19 mouse cellular contexts compared by ENCODE assay signal in the genomic region with DNA sequence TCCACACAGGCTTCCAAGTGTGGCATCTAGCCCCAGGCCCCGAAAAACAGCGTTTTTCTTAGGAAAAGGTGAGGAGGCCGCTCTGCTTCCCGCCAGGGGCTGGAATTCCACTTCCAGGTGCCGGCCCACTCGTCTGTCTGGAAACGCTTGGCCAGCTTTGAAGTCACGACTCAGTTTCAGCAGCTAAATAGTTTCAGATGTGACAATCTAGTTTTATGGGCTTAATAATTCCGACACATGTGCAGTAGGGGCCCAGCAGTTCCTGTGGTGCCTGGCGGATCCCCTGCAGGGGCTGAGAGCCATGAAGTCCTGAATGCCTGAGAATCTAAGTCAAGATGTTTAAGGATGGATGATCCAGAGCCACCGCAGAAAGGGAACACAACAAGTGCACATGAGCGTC. TPM values are rescaled to one million over a fixed set of nuclear protein-coding genes. Genes with fewer than 3 reads are reported as not detected.
DNase-seq lines count a peak whose midpoint lies in the region; ATAC-seq lines count a peak whose summit lies in the region.
"Had no signal": no experiment of that assay in that cellular context is flagged by ENCODE, and none has a peak within 500 bp of the region (broad histone marks: within the 10 kb centered on the region; RNA-seq: fewer than 3 reads in every experiment).

No protein-coding gene starts in this region.

- peak overlapping the region; percentile 5; the same call in 1 of the 2 replicates for H3K27ac ChIP-seq in hindbrain, embryonic 12.5 days
- no peak overlapping the region for H3K27ac ChIP-seq in hindbrain, embryonic 13.5 days
- peak overlapping the region; percentile 66 for H3K27ac ChIP-seq in embryonic facial prominence, embryonic 15.5 days (replicated peaks)
- H3K27ac ChIP-seq in neural tube, embryonic 11.5 days (ENCODE audit: low read depth, low read length) = peak overlapping the region; percentile 67
- H3K27ac ChIP-seq: forebrain, embryonic 15.5 days; left cerebral cortex, adult 2 months; liver, embryonic 15.5 days; midbrain, embryonic 12.5 days had no signal

- H3K36me3 ChIP-seq in hindbrain, embryonic 12.5 days = no peaks in the 10 kb centered on the region
- H3K36me3 ChIP-seq in hindbrain, embryonic 13.5 days = no peaks in the 10 kb centered on the region
- H3K36me3 ChIP-seq in embryonic facial prominence, embryonic 15.5 days = no peaks in the 10 kb centered on the region
- no peaks in the 10 kb centered on the region for H3K36me3 ChIP-seq in neural tube, embryonic 11.5 days (ENCODE audit: control insufficient read depth, insufficient read depth, low read length)
- H3K36me3 ChIP-seq: forebrain, embryonic 15.5 days; liver, embryonic 15.5 days; midbrain, embryonic 12.5 days had no signal

- 0 out of 2 replicates have a peak, but pooled peaks cover 3% of the 10 kb centered on the region for H3K4me1 ChIP-seq in hindbrain, embryonic 12.5 days
- 0 out of 2 replicates have a peak, but pooled peaks cover 8% of the 10 kb centered on the region for H3K4me1 ChIP-seq in hindbrain, embryonic 13.5 days (replicated peaks)
- peaks cover 49% of the 10 kb centered on the region for H3K4me1 ChIP-seq in embryonic facial prominence, embryonic 15.5 days
- no peaks in the 10 kb centered on the region for H3K4me1 ChIP-seq in neural tube, embryonic 11.5 days (ENCODE audit: control insufficient read depth, insufficient read depth, low read length)
- H3K4me1 ChIP-seq: liver, embryonic 15.5 days; midbrain, embryonic 12.5 days had no signal

- DNase-seq in embryo, embryonic 9.5 days (ENCODE audit: extremely low spot score) = peak; percentile 37
- peak; percentile 39 for DNase-seq in neural tube, embryonic 11.5 days (ENCODE audit: low spot score)
- no peak for DNase-seq in ovary, postnatal 10 days (ENCODE audit: low spot score)
- DNase-seq in left cerebral cortex, adult 8-10 months (ENCODE audit: low spot score in 2 of 2) = no peak
- DNase-seq: cerebellum, adult 11 months; heart, adult 11 months; heart, postnatal 36 days; kidney, adult 2 months; lung, postnatal 14 days; thymus, postnatal 4 days had no signal

- H3K4me3 ChIP-seq in hindbrain, embryonic 12.5 days = no peak overlapping the region
- no peak overlapping the region for H3K4me3 ChIP-seq in hindbrain, embryonic 13.5 days
- H3K4me3 ChIP-seq in embryonic facial prominence, embryonic 15.5 days (replicated peaks) = no peak overlapping the region
- no peak overlapping the region for H3K4me3 ChIP-seq in neural tube, embryonic 11.5 days (ENCODE audit: low read depth, low read length)
- H3K4me3 ChIP-seq: forebrain, embryonic 15.5 days; left cerebral cortex, adult 2 months; liver, embryonic 15.5 days; midbrain, embryonic 12.5 days had no signal

- 53% methylated on average over 12 of the region's 12 CpGs for WGBS in hindbrain, embryonic 12.5 days
- 77% methylated on average over 12 of the region's 12 CpGs for WGBS in hindbrain, embryonic 13.5 days
- WGBS in embryonic facial prominence, embryonic 15.5 days = 17% methylated on average over 12 of the region's 12 CpGs
- WGBS in neural tube, embryonic 11.5 days = 44% methylated on average over 12 of the region's 12 CpGs

- no peak overlapping the region for H3K4me2 ChIP-seq in hindbrain, embryonic 12.5 days (replicated peaks)
- H3K4me2 ChIP-seq in hindbrain, embryonic 13.5 days = no peak overlapping the region
- no peak overlapping the region for H3K4me2 ChIP-seq in embryonic facial prominence, embryonic 15.5 days (replicated peaks)
- no peak overlapping the region for H3K4me2 ChIP-seq in neural tube, embryonic 11.5 days (ENCODE audit: low read depth)
- H3K4me2 ChIP-seq: forebrain, embryonic 15.5 days; liver, embryonic 15.5 days; midbrain, embryonic 12.5 days had no signal

- H3K27me3 ChIP-seq in hindbrain, embryonic 12.5 days = no peaks in the 10 kb centered on the region
- no peaks in the 10 kb centered on the region for H3K27me3 ChIP-seq in hindbrain, embryonic 13.5 days
- no peaks in the 10 kb centered on the region for H3K27me3 ChIP-seq in embryonic facial prominence, embryonic 15.5 days
- no peaks in the 10 kb centered on the region for H3K27me3 ChIP-seq in neural tube, embryonic 11.5 days (ENCODE audit: control insufficient read depth, insufficient read depth, low read length)
- H3K27me3 ChIP-seq: forebrain, embryonic 15.5 days had no signal

- ATAC-seq in hindbrain, embryonic 12.5 days (ENCODE audit: low FRiP score) = no peak
- no peak for ATAC-seq in hindbrain, embryonic 13.5 days (ENCODE audit: low FRiP score)
- no peak for ATAC-seq in embryonic facial prominence, embryonic 15.5 days (ENCODE audit: insufficient number of reproducible peaks, low FRiP score, low TSS enrichment, low read depth)
- ATAC-seq in neural tube, embryonic 11.5 days (ENCODE audit: insufficient read depth, low FRiP score, low TSS enrichment) = no peak
- ATAC-seq: forebrain, embryonic 15.5 days had no signal

- H3K9ac ChIP-seq in hindbrain, embryonic 12.5 days = no peak overlapping the region
- H3K9ac ChIP-seq in hindbrain, embryonic 13.5 days = no peak overlapping the region
- H3K9ac ChIP-seq in embryonic facial prominence, embryonic 15.5 days = no peak overlapping the region
- H3K9ac ChIP-seq in neural tube, embryonic 11.5 days (ENCODE audit: low read length) = no peak overlapping the region
- H3K9ac ChIP-seq: forebrain, embryonic 15.5 days; liver, embryonic 15.5 days; midbrain, embryonic 12.5 days had no signal

- H3K9me3 ChIP-seq in hindbrain, embryonic 12.5 days (replicated peaks) = no peaks in the 10 kb centered on the region
- no peaks in the 10 kb centered on the region for H3K9me3 ChIP-seq in hindbrain, embryonic 13.5 days
- no peaks in the 10 kb centered on the region for H3K9me3 ChIP-seq in embryonic facial prominence, embryonic 15.5 days (replicated peaks)
- H3K9me3 ChIP-seq in neural tube, embryonic 11.5 days (ENCODE audit: control insufficient read depth, low read length) = no peaks in the 10 kb centered on the region
- H3K9me3 ChIP-seq: forebrain, embryonic 15.5 days; liver, embryonic 15.5 days; midbrain, embryonic 12.5 days had no signal

RNA-seq across cellular contexts. Expression of a gene that starts 13.6 kb away (rescaled TPM):
- 14.3 and 17.4 TPM in 2 replicates for polyA plus RNA-seq in hindbrain, embryonic 12.5 days (2016; fragmentation: Nextera tagmentation; extraction: Ambion mirVana)
- polyA plus RNA-seq in hindbrain, embryonic 13.5 days (2015; fragmentation: Nextera tagmentation; extraction: Ambion mirVana) = 9.5 and 9.7 TPM in 2 replicates
- polyA plus RNA-seq in embryonic facial prominence, embryonic 15.5 days (2015; fragmentation: Nextera tagmentation; extraction: Ambion mirVana) = 40.2 and 42.1 TPM in 2 replicates
- 20.0 and 21.5 TPM in 2 replicates for polyA plus RNA-seq in neural tube, embryonic 11.5 days (2014; fragmentation: Nextera tagmentation; extraction: Ambion mirVana)
- total RNA-seq in left cerebral cortex, adult 8-10 months (2022) = 1 to 10 TPM; 2.6 to 3.4 (median 3.2) TPM
- total RNA-seq: CH12.LX; common myeloid progenitor, adult 5-6 weeks had no signal

Comparison
In these comparisons a context has a peak if more than half of its experiments do, and no peak if none do; other contexts are left out.
1. DNase-seq: peak in embryo, embryonic 9.5 days (single experiment) and neural tube, embryonic 11.5 days (single experiment); none in ovary, postnatal 10 days (single experiment) and left cerebral cortex, adult 8-10 months (0 of 2).